Mouse (Mus musculus): ENCODE measurements at regions not wholly inside any gene's neighbourhood (a gene's known extent, or its start where the extent isn't known, plus 50 kb on each side); places are given as distances from the start of the nearest gene placed in this dataset.
"Not testable (repeated sequence)": the region's sequence is repeated elsewhere in the genome, so short reads cannot be mapped to it uniquely, and the experiment has no call there.

GRCm38 (mm10) chr15:59722661-59723413 lies 293.6 kb downstream of the 4933412E24Rik start:
- no peak for DNase-seq (ENCODE audit: low spot score)
- Histone ChIP-seq H3K4me2 (ENCODE audit: low read depth, low read length) (no peak overlapping the region), H3K4me3 (ENCODE audit: low read depth, low read length) (no peak overlapping the region), H3K9me3 (replicated peaks; ENCODE audit: control insufficient read depth, low read length) (no peaks in the 10 kb centered on the region), H3K9ac (replicated peaks; ENCODE audit: low read length) (no peak overlapping the region), H3K27ac (replicated peaks; ENCODE audit: low read depth, low read length) (no peak overlapping the region), H3K27me3 (ENCODE audit: control insufficient read depth, insufficient read depth, low read length) (no peaks in the 10 kb centered on the region), H3K36me3 (replicated peaks; ENCODE audit: control insufficient read depth, insufficient read depth, low read depth, low read length) (no peaks in the 10 kb centered on the region), H3K4me1 (ENCODE audit: control insufficient read depth, insufficient read depth, low read length) (no peaks in the 10 kb centered on the region)
- 84% methylated on average over 2 of the region's 2 CpGs for WGBS
- no peak for ATAC-seq (replicated peaks; ENCODE audit: insufficient number of reproducible peaks, low FRiP score, low TSS enrichment, low read depth)

DNA sequence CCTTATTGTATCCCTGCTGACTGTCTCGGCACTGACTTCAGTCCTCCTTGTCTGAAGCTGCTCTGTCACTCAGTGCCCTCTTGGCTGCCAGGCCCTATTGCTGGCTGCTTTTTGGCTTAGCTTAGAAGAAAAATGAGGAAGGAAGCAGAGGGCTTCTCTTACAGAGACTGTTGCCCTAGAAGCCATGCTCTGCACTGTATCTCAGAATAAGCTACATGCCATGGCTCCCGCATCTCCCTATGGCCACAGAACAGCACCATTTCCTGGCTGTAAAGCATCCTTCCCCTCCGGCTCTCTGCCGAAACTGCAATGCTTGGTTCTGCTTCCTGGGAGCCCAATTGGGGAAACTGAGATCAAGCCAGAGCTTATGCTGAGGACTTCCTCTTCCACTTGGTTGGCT lies 295.0 kb downstream of the 4933412E24Rik start:
- Histone ChIP-seq H3K4me3 (ENCODE audit: low read depth, low read length) (no peak overlapping the region), H3K4me1 (ENCODE audit: control insufficient read depth, insufficient read depth, low read length) (no peaks in the 10 kb centered on the region), H3K4me2 (ENCODE audit: low read depth, low read length) (no peak overlapping the region), H3K27ac (replicated peaks; ENCODE audit: low read depth, low read length) (no peak overlapping the region), H3K9me3 (replicated peaks; ENCODE audit: control insufficient read depth, low read length) (no peaks in the 10 kb centered on the region), H3K36me3 (replicated peaks; ENCODE audit: control insufficient read depth, insufficient read depth, low read depth, low read length) (no peaks in the 10 kb centered on the region), H3K27me3 (ENCODE audit: control insufficient read depth, insufficient read depth, low read length) (no peaks in the 10 kb centered on the region), H3K9ac (replicated peaks; ENCODE audit: low read length) (no peak overlapping the region)
- 85% methylated on average over 4 of the region's 4 CpGs for WGBS
- no peak for ATAC-seq (replicated peaks; ENCODE audit: insufficient number of reproducible peaks, low FRiP score, low TSS enrichment, low read depth)
- no peak for DNase-seq (ENCODE audit: low spot score)

DNA sequence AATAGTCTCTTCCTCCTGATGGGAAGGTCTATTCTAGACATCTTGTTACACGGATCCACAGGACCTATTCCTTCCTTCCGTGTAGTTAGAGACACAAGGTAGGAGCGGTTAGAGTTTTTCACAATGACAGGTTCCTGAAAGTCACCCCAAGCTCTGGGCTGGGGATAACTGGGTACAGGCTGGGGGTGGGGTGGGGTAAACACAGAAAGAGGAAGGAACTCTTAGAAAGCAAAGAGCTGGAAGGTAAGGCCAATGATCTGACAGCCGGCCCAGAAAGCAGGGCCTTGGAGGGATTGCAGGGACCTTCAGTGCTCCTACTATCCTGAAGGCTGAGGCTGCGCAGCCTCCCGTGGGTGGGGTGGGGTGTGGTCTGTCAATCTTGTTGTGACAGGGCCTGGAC lies 295.4 kb downstream of the 4933412E24Rik start:
- no peak for DNase-seq (ENCODE audit: low spot score)
- Histone ChIP-seq H3K9me3 (replicated peaks; ENCODE audit: control insufficient read depth, low read length) (no peaks in the 10 kb centered on the region), H3K4me2 (ENCODE audit: low read depth, low read length) (no peak overlapping the region), H3K36me3 (replicated peaks; ENCODE audit: control insufficient read depth, insufficient read depth, low read depth, low read length) (no peaks in the 10 kb centered on the region), H3K27ac (replicated peaks; ENCODE audit: low read depth, low read length) (no peak overlapping the region), H3K4me1 (ENCODE audit: control insufficient read depth, insufficient read depth, low read length) (no peaks in the 10 kb centered on the region), H3K27me3 (ENCODE audit: control insufficient read depth, insufficient read depth, low read length) (no peaks in the 10 kb centered on the region), H3K9ac (replicated peaks; ENCODE audit: low read length) (no peak overlapping the region), H3K4me3 (ENCODE audit: low read depth, low read length) (no peak overlapping the region)
- ATAC-seq (replicated peaks; ENCODE audit: insufficient number of reproducible peaks, low FRiP score, low TSS enrichment, low read depth), result no peak
- 82% methylated on average over 6 of the region's 6 CpGs for WGBS

- no peak for DNase-seq (ENCODE audit: low spot score)
- 85% methylated on average over 6 of the region's 6 CpGs for WGBS
- ATAC-seq (replicated peaks; ENCODE audit: insufficient number of reproducible peaks, low FRiP score, low TSS enrichment, low read depth), result no peak
- H3K9me3 ChIP-seq (replicated peaks; ENCODE audit: control insufficient read depth, low read length), result no peaks in the 10 kb centered on the region
- H3K27me3 ChIP-seq (ENCODE audit: control insufficient read depth, insufficient read depth, low read length), result no peaks in the 10 kb centered on the region
- H3K9ac ChIP-seq (replicated peaks; ENCODE audit: low read length), result no peak overlapping the region
- H3K4me2 ChIP-seq (ENCODE audit: low read depth, low read length), result no peak overlapping the region
- no peak overlapping the region for H3K4me3 ChIP-seq (ENCODE audit: low read depth, low read length)
- no peak overlapping the region for H3K27ac ChIP-seq (replicated peaks; ENCODE audit: low read depth, low read length)
- H3K4me1 ChIP-seq (ENCODE audit: control insufficient read depth, insufficient read depth, low read length), result no peaks in the 10 kb centered on the region
- no peaks in the 10 kb centered on the region for H3K36me3 ChIP-seq (replicated peaks; ENCODE audit: control insufficient read depth, insufficient read depth, low read depth, low read length)
Measured at GRCm38 (mm10) chr15:59720149-59720548, 296.3 kb downstream of the 4933412E24Rik start.

GRCm38 (mm10) chr15:59719383-59720128 lies 296.9 kb downstream of the 4933412E24Rik start:
- WGBS, result 91% methylated on average over 6 of the region's 6 CpGs
- ATAC-seq (replicated peaks; ENCODE audit: insufficient number of reproducible peaks, low FRiP score, low TSS enrichment, low read depth); DNase-seq (ENCODE audit: low spot score): not testable (repeated sequence)

GRCm38 (mm10) chr15:59716872-59717271 lies 299.5 kb downstream of the 4933412E24Rik start:
- Histone ChIP-seq H3K9me3 (replicated peaks; ENCODE audit: control insufficient read depth, low read length) (no peaks in the 10 kb centered on the region), H3K4me2 (ENCODE audit: low read depth, low read length) (no peak overlapping the region), H3K36me3 (replicated peaks; ENCODE audit: control insufficient read depth, insufficient read depth, low read depth, low read length) (no peaks in the 10 kb centered on the region), H3K27me3 (ENCODE audit: control insufficient read depth, insufficient read depth, low read length) (no peaks in the 10 kb centered on the region), H3K27ac (replicated peaks; ENCODE audit: low read depth, low read length) (no peak overlapping the region), H3K4me1 (ENCODE audit: control insufficient read depth, insufficient read depth, low read length) (no peaks in the 10 kb centered on the region), H3K9ac (replicated peaks; ENCODE audit: low read length) (no peak overlapping the region), H3K4me3 (ENCODE audit: low read depth, low read length) (no peak overlapping the region)
- DNase-seq (ENCODE audit: low spot score) (no peak), ATAC-seq (replicated peaks; ENCODE audit: insufficient number of reproducible peaks, low FRiP score, low TSS enrichment, low read depth) (no peak)
- 79% methylated on average over 6 of the region's 6 CpGs for WGBS

More at GRCm38 (mm10) chr15:59719383-59720128, 296.9 kb downstream of the 4933412E24Rik start:
- not testable (repeated sequence) for H3K27ac ChIP-seq (replicated peaks; ENCODE audit: low read depth, low read length); H3K4me1 ChIP-seq (ENCODE audit: control insufficient read depth, insufficient read depth, low read length); H3K4me3 ChIP-seq (ENCODE audit: low read depth, low read length); H3K27me3 ChIP-seq (ENCODE audit: control insufficient read depth, insufficient read depth, low read length); H3K9ac ChIP-seq (replicated peaks; ENCODE audit: low read length); H3K9me3 ChIP-seq (replicated peaks; ENCODE audit: control insufficient read depth, low read length); H3K36me3 ChIP-seq (replicated peaks; ENCODE audit: control insufficient read depth, insufficient read depth, low read depth, low read length); H3K4me2 ChIP-seq (ENCODE audit: low read depth, low read length)

DNA sequence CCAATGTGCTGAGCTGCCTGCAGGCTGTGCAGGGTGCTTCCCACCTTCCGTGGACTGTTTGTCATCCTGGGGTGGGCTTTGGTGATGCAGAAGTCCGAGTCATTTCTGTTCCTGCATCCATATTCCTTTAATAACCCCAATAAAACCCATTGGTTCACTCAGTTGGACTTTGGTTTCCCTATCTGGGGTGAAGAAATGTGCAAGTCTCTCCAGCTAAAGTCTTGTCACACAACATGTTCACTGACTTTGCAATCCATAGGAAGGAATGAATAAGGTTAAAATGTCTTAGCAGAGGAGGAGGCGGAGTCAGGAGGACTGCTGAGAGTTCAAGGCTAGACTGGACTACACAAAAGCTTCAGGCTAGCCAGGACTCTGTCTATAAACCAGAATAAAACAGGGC lies 300.5 kb downstream of the 4933412E24Rik start:
- Histone ChIP-seq H3K4me2 (ENCODE audit: low read depth, low read length) (no peak overlapping the region), H3K36me3 (replicated peaks; ENCODE audit: control insufficient read depth, insufficient read depth, low read depth, low read length) (no peaks in the 10 kb centered on the region), H3K27ac (replicated peaks; ENCODE audit: low read depth, low read length) (no peak overlapping the region), H3K9ac (replicated peaks; ENCODE audit: low read length) (no peak overlapping the region), H3K4me1 (ENCODE audit: control insufficient read depth, insufficient read depth, low read length) (no peaks in the 10 kb centered on the region), H3K27me3 (ENCODE audit: control insufficient read depth, insufficient read depth, low read length) (no peaks in the 10 kb centered on the region), H3K4me3 (ENCODE audit: low read depth, low read length) (no peak overlapping the region), H3K9me3 (replicated peaks; ENCODE audit: control insufficient read depth, low read length) (no peaks in the 10 kb centered on the region)
- DNase-seq (ENCODE audit: low spot score), result no peak
- ATAC-seq (replicated peaks; ENCODE audit: insufficient number of reproducible peaks, low FRiP score, low TSS enrichment, low read depth), result no peak
- 83% methylated on average over 3 of the region's 3 CpGs for WGBS
